Mouse (Mus musculus) heart, adult 2 months (tissue): ENCODE measurements at regions not wholly inside any gene's neighbourhood (a gene's known extent, or its start where the extent isn't known, plus 50 kb on each side); places are given as distances from the start of the nearest gene placed in this dataset.

ENCODE experiments used
- DNase-seq, 2 experiments: peaks; one replicate each; pipeline ENCODE4 v3.0.0; 2021
- H3K27ac ChIP-seq: fragments of 200-600 bp; 2 replicates; pipeline ENCODE4 v1.8.1; 2022
- H3K27me3 ChIP-seq: fragments of 200-500 bp; 2 replicates; pipeline ENCODE4 v1.6.1; 2012; ENCODE audit warnings: mild to moderate bottlenecking, low read length, inconsistent platforms, mixed read lengths; ENCODE audit not compliant: control insufficient read depth, insufficient read depth
- H3K36me3 ChIP-seq: fragments of 200-500 bp; 2 replicates; pipeline ENCODE4 v1.6.1; 2012; ENCODE audit warnings: low read length, inconsistent platforms; ENCODE audit not compliant: control insufficient read depth, insufficient read depth
- H3K4me1 ChIP-seq: fragments of 200-500 bp; 2 replicates; pipeline ENCODE4 v1.6.1; 2011; ENCODE audit warnings: low read length; ENCODE audit not compliant: control insufficient read depth, insufficient read depth
- H3K4me3 ChIP-seq: fragments of 200-600 bp; 2 replicates; pipeline ENCODE4 v1.8.1; 2022
- H3K79me2 ChIP-seq: fragments of 200-500 bp; replicated peaks from 2 replicates; pipeline ENCODE4 v1.6.1; 2012; ENCODE audit warnings: mild to moderate bottlenecking, inconsistent platforms, low read length, moderate library complexity, mixed read lengths; ENCODE audit not compliant: control insufficient read depth, insufficient read depth
- H3K9ac ChIP-seq: fragments of 200-500 bp; 2 replicates; pipeline ENCODE4 v1.6.1; 2012; ENCODE audit warnings: low read depth, mild to moderate bottlenecking, control low read depth, inconsistent platforms, low read length, mixed read lengths
- CTCF ChIP-seq: fragments of 200-600 bp; IDR thresholded peaks from 2 replicates; pipeline ENCODE4 v1.8.1; 2022; ENCODE audit warnings: antibody characterized with exemption, mild to moderate bottlenecking, moderate library complexity
- EP300 ChIP-seq: fragments of 200-500 bp; IDR thresholded peaks from 2 replicates; pipeline ENCODE4 v1.6.1; 2011; ENCODE audit warnings: low read depth, low read length, control low read depth; ENCODE audit not compliant: insufficient read depth
- POLR2A ChIP-seq: fragments of 200-500 bp; IDR thresholded peaks from 2 replicates; pipeline ENCODE4 v1.6.1; 2011; ENCODE audit warnings: mild to moderate bottlenecking, low read depth, low read length, control low read depth; ENCODE audit not compliant: insufficient read depth
- WGBS: fragments of 180-500 bp; shearing (Covaris S2); methylation state at CpG from one replicate; pipeline ENCODE4 v1.1.7; 2018; 5-methylcytosine and 5-hydroxymethylcytosine counted together
- intact Hi-C: fragments of 180-260 bp; cut with DNase I; formaldehyde crosslinking; loops from one replicate; pipeline ENCODE4 v1.15.1; 2025

- intact Hi-C loops: no loop called here
- WGBS: 41% methylated on average over 5 of the region's 5 CpGs
- Histone ChIP-seq H3K36me3 (no peaks in the 10 kb centered on the region), H3K4me1 (peaks cover 2% of the 10 kb centered on the region; the same call in 1 of the 2 replicates), H3K79me2 (no peaks in the 10 kb centered on the region), H3K4me3 (no peak overlapping the region), H3K9ac (no peak overlapping the region), H3K27me3 (no peaks in the 10 kb centered on the region), H3K27ac (no peak overlapping the region)
- DNase-seq: no peak
- TF ChIP-seq POLR2A (no peak), CTCF (no peak), EP300 (no peak)
These were observed 154.9 kb upstream of the Agr3 start for GRCm38 (mm10) chr12:35770387-35771024.

- TF ChIP-seq CTCF (no peak), EP300 (no peak), POLR2A (no peak)
- DNase-seq: no peak
- Histone ChIP-seq H3K27ac (no peak overlapping the region), H3K4me3 (no peak overlapping the region), H3K4me1 (no peaks in the 10 kb centered on the region), H3K9ac (no peak overlapping the region), H3K79me2 (no peaks in the 10 kb centered on the region), H3K36me3 (no peaks in the 10 kb centered on the region), H3K27me3 (no peaks in the 10 kb centered on the region)
- intact Hi-C loops: no loop called here
- WGBS: 84% methylated on average over 1 of the region's 1 CpGs
These were observed 166.5 kb upstream of the Agr3 start for GRCm38 (mm10) chr12:35758916-35759315.

DNA sequence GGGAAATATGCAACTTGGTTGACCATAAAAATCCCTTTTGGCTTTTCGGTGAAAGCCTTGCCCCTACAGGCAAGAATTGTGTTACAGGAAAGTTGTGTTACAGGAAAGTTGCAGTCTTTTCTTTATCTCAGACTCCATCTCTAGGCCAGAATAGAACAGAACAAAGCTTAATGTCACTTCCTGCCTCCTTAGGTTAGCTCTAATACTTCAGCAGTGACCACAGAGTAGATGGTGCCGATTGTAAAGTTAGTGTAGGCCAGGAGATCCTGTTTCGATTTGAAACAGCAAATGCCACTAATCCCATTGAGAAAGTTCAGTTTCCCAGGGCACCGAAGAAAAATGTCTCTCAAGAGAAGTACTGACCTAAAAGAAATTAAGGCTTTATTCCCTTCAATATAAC lies 170.3 kb upstream of the Agr3 start:
- no peak overlapping the region for H3K9ac ChIP-seq
- DNase-seq: no peak
- no peaks in the 10 kb centered on the region for H3K4me1 ChIP-seq
- WGBS: 60% methylated on average over 4 of the region's 4 CpGs
- no peak overlapping the region for H3K4me3 ChIP-seq
- H3K27ac ChIP-seq: no peak overlapping the region
- intact Hi-C loops: no loop called here
- H3K36me3 ChIP-seq: no peaks in the 10 kb centered on the region
- no peaks in the 10 kb centered on the region for H3K79me2 ChIP-seq
- no peaks in the 10 kb centered on the region for H3K27me3 ChIP-seq
- TF ChIP-seq POLR2A (no peak), EP300 (no peak), CTCF (no peak)

DNA sequence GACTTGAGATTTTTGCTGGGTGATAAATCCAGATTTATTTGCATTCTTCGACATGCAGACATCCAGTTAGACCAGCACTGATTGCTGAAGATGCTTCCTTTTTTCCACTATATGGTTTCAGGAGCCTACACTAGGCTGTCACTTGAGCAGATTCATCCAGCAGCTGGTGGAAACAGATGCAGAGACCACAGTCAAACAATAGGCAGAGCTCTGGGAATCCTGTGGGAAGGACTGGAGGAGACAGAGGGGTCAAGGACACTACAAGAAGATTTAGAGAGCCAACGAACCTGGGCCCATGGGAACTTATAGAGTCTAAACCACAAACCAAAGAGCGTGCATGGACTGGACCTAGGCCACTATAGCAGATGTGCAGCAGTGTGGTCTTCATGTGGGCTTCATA lies 177.4 kb upstream of the Agr3 start:
- no peaks in the 10 kb centered on the region for H3K27me3 ChIP-seq
- intact Hi-C loops: loop anchor here (5.0 to 10.0 kb wide), 3 partner anchors 84 to 287 kb away; no protein-coding TSS in a partner anchor

GRCm38 (mm10) chr12:35746691-35747299 lies 178.6 kb upstream of the Agr3 start:
- Histone ChIP-seq H3K4me1 (peaks cover 4% of the 10 kb centered on the region), H3K79me2 (no peaks in the 10 kb centered on the region), H3K36me3 (peaks cover 6% of the 10 kb centered on the region; the same call in 1 of the 2 replicates), H3K9ac (no peak overlapping the region), H3K4me3 (no peak overlapping the region), H3K27ac (peak overlapping the region; percentile 61), H3K27me3 (no peaks in the 10 kb centered on the region)
- intact Hi-C loops: loop anchor here (5.0 to 10.0 kb wide), 3 partner anchors 86 to 288 kb away; no protein-coding TSS in a partner anchor
- 32% methylated on average over 3 of the region's 3 CpGs for WGBS
- DNase-seq: no peak
- TF ChIP-seq EP300: no peak
- 0 out of 2 replicates have a peak, but pooled peaks have one; percentile 6 for TF ChIP-seq CTCF
- TF ChIP-seq POLR2A: no peak

More for the DNA sequence above, 177.4 kb upstream of the Agr3 start:
- Histone ChIP-seq H3K4me1 (peaks cover 4% of the 10 kb centered on the region), H3K36me3 (peaks cover 6% of the 10 kb centered on the region; the same call in 1 of the 2 replicates), H3K79me2 (no peaks in the 10 kb centered on the region), H3K4me3 (no peak overlapping the region), H3K27ac (no peak overlapping the region; the same call in 1 of the 2 replicates), H3K9ac (no peak overlapping the region)
- 51% methylated on average over 3 of the region's 3 CpGs for WGBS
- no peak for TF ChIP-seq EP300
- DNase-seq: no peak

- DNase-seq: no peak
- no peaks in the 10 kb centered on the region for H3K79me2 ChIP-seq
- H3K4me3 ChIP-seq: no peak overlapping the region
- no peak overlapping the region for H3K9ac ChIP-seq
- H3K4me1 ChIP-seq: peaks cover 4% of the 10 kb centered on the region
- WGBS: 26% methylated on average over 1 of the region's 1 CpGs
- H3K27ac ChIP-seq: no peak overlapping the region
- TF ChIP-seq POLR2A (no peak), CTCF (no peak), EP300 (no peak)
- no peaks in the 10 kb centered on the region for H3K27me3 ChIP-seq
- intact Hi-C loops: loop anchor here (10.0 kb wide), 1 partner anchor 292 kb away; no protein-coding TSS in a partner anchor
- H3K36me3 ChIP-seq: peaks cover 6% of the 10 kb centered on the region; the same call in 1 of the 2 replicates
These were observed 182.7 kb upstream of the Agr3 start for GRCm38 (mm10) chr12:35742729-35743128.
